Mouse (Mus musculus) layer of hippocampus, adult 2 months (tissue): ENCODE data around the gene Scnm1. TPM values are rescaled to one million over a fixed set of nuclear protein-coding genes. Genes with fewer than 3 reads are reported as not detected.
"Not testable (repeated sequence)": the region's sequence is repeated elsewhere in the genome, so short reads cannot be mapped to it uniquely, and the experiment has no call there.

Experiments used
- DNase-seq, 2 experiments: peaks; one replicate each; pipeline ENCODE4 v3.0.0; 2022; ENCODE audit warnings: low spot score in 2 of 2
- H3K27ac ChIP-seq: fragments of 200-600 bp; 2 replicates; pipeline ENCODE4 v1.8.1; 2022
- H3K4me3 ChIP-seq: fragments of 200-600 bp; 2 replicates; pipeline ENCODE4 v1.8.1; 2022; ENCODE audit warnings: mild to moderate bottlenecking
- CTCF ChIP-seq: fragments of 200-600 bp; conservative IDR thresholded peaks from 2 replicates; pipeline ENCODE4 v1.8.1; 2022; ENCODE audit warnings: antibody characterized with exemption, mild to moderate bottlenecking, moderate library complexity
- microRNA-seq, 2 experiments: library from miRNA; unstranded; fragments of <30 nt; microRNA quantifications; one replicate each; pipeline ENCODE4 v1.2.0; 2021
- total RNA-seq, 2 experiments: library from RNA; stranded (reverse); gene quantifications; 2 replicates each; pipeline ENCODE4 v1.2.3; 2021

Scnm1 gene
- total RNA-seq, 2 experiments from 2014 or later = 50.4 to 57.5 TPM

- TF ChIP-seq CTCF = no peak
- no peak for DNase-seq
- H3K4me3 ChIP-seq = no peak overlapping the region
- no peak overlapping the region for H3K27ac ChIP-seq
Observed at GRCm38 (mm10) chr3:95112760-95113159, 21.1 kb downstream of the Scnm1 start.

DNA sequence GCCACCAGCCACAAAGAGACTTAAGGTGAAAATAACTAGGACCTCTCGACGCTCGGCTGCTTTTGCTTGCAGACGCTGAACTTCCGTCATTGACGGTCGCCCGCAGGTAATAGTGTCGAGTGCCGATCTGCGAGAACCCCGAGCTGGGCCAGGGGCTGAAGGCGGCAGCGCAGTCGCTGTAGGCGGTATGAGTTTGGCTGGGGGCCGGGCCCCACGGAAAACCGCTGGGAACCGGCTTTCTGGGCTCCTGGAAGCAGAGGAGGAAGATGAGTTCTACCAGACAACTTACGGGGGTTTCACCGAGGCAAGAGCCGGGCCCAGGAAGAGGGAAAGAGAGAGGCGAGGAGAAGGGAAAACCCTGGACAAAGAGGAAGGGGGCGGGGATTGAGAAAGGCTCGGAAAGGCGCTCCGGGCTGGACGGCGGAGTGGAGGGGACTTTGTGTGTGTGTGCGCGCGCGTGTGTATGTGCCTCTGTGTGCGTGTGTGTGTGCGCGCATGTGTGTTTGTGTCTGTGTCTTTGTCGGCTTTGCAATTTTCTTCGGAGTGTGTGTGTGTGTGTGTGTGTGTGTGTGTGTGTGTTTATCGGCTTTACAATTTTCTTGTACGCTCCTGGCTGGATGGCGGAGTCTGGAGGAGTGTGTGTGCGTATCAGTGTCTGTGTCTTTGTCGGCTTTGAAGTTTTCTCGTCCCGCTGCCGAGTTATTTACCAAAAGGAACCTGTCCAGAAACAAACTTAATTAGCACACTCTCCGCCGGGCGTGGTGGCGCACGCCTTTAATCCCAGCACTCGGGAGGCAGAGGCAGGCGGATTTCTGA lies 22.7 kb downstream of the Scnm1 start, which contains the start of gene Vps72:
Gene Vps72, plus strand, starts transcription at position 112 of the 816 bp plus-strand sequence.
- H3K4me3 ChIP-seq = peak within 1 kb of the TSS; percentile 86
- peak within 1 kb of the TSS; percentile 92 for H3K27ac ChIP-seq
- peak; percentile 86 to 91 for DNase-seq
- TF ChIP-seq CTCF = no peak

DNA sequence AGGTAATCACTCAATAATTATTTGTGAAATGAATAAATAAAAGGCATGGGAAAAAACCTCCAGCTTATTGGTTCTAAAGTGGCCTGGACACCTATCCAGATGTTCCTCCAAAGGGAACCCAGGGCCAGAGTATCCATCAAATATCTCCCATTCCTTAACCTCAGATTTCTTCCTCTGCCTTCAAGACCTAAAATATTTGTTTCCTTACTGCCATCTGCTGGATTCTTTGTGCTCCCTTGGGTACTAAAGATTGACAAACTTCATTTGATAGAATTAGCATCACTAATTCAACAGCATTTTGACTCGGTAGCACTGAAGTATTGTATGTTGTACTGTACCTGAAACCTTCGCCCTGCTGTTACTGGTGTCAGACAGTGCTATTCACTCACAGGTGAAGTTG lies 25.9 kb downstream of the Scnm1 start:
- Histone ChIP-seq H3K4me3 (no peak overlapping the region), H3K27ac (no peak overlapping the region)
- DNase-seq = no peak
- TF ChIP-seq CTCF = peak; percentile 73

DNA sequence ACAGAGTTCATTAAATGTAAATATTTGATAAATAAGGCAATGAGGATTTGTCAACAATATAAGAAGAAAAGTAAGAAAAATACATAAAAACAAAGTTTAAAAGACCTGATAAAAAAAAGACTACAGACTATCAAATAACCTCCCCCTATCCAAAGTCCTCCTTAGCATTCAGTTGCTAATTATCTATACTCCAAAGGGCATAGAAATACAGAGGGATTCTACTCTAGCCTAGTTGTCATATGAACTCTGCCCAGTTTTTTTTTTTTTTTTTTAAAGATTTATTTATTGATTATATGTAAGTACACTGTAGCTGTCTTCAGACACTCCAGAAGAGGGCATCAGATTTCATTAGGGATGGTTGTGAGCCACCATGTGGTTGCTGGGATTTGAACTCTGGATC lies 26.5 kb downstream of the Scnm1 start:
- H3K4me3 ChIP-seq = peak overlapping the region; percentile 88
- DNase-seq = not testable (repeated sequence)
- peak overlapping the region; percentile 81 for H3K27ac ChIP-seq

GRCm38 (mm10) chr3:95106338-95107117 lies 27.3 kb downstream of the Scnm1 start, which contains the start of gene Pip5k1a:
Gene Pip5k1a, minus strand, starts transcription at chr3:95106930.
- H3K4me3 ChIP-seq = peak within 1 kb of the TSS; percentile 88
- H3K27ac ChIP-seq = peak within 1 kb of the TSS; percentile 96
- peak; percentile 97 to 98 for DNase-seq
- TF ChIP-seq CTCF = peak; percentile 54

- DNase-seq = no peak
- TF ChIP-seq CTCF = no peak
- Histone ChIP-seq H3K4me3 (peak overlapping the region; percentile 88), H3K27ac (peak overlapping the region; percentile 96)
Observed at GRCm38 (mm10) chr3:95105586-95106337, 28.0 kb downstream of the Scnm1 start.

DNA sequence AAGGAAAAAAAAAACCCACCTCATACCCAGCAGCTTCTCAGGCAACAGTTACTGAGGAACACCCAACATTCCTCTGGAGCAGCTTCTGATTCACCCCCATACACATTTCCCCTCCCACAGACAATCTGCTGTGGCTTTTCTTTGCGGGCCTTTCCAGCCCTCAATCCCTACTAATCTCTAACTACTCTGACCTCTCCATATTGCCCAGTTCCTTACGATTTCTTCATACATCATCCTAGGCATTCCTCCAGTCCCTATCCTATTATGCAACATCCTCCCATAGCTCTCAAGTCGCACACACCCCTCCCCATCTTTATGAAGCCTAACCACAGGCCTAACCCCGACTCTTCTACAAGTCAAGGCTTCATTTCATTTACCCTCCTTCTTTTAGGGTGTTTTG lies 28.7 kb downstream of the Scnm1 start:
- Histone ChIP-seq H3K27ac (peak overlapping the region; percentile 96), H3K4me3 (peak overlapping the region; percentile 88)
- TF ChIP-seq CTCF = no peak
- peak; percentile 74 to 78 for DNase-seq

- H3K4me3 ChIP-seq = no peak overlapping the region
- no peak for TF ChIP-seq CTCF
- DNase-seq = no peak
- H3K27ac ChIP-seq = no peak overlapping the region
Observed at GRCm38 (mm10) chr3:95100854-95101253, 33.0 kb downstream of the Scnm1 start.

GRCm38 (mm10) chr3:95088071-95088470 lies 45.7 kb downstream of the Scnm1 start:
- no peak overlapping the region for H3K4me3 ChIP-seq
- no peak for DNase-seq
- peak overlapping the region; percentile 28; the same call in 1 of the 2 replicates for H3K27ac ChIP-seq
- no peak for TF ChIP-seq CTCF

Small RNAs within 50 kb of the gene (microRNA-seq; reads per million reads assigned to microRNA genes)
- 0 reads per million in 2 experiments for gene Mir8099-1

Other genes starting within 250 kb of the Scnm1 start
- gene Psmb4, start 247.1 kb downstream of the Scnm1 start, total RNA-seq = 100 to 1,000 TPM; 272 to 281 TPM
- gene Selenbp1, start 201.0 kb downstream of the Scnm1 start, total RNA-seq = 10 to 100 TPM; 10.3 to 10.5 TPM
- 10 to 100 TPM; 23.9 to 24.6 TPM for gene Rfx5, start 179.9 kb downstream of the Scnm1 start, total RNA-seq
- gene Pi4kb, start 159.3 kb downstream of the Scnm1 start, total RNA-seq = 10 to 100 TPM; 58.7 to 64.4 TPM
- 10 to 100 TPM; 26.2 to 26.6 TPM for gene Zfp687, start 118.6 kb downstream of the Scnm1 start, total RNA-seq
- 100 to 1,000 TPM; 158 to 160 TPM for gene Psmd4, start 91.4 kb downstream of the Scnm1 start, total RNA-seq
- gene Pip5k1a, start 27.1 kb downstream of the Scnm1 start, total RNA-seq = 10 to 100 TPM; 64.1 to 71.0 TPM
- 10 to 100 TPM; 43.5 to 46.1 TPM for gene Vps72, start 23.0 kb downstream of the Scnm1 start, total RNA-seq
- gene Tmod4, start 9.5 kb downstream of the Scnm1 start, total RNA-seq = under 1 TPM in 1 of 2 experiments, not detected in 1; 0.71 TPM
- gene Lysmd1, start 77 bp upstream of the Scnm1 start, total RNA-seq = 10 to 100 TPM; 16.4 to 16.7 TPM
- 1 to 10 TPM; 2.5 to 2.7 TPM for gene Tnfaip8l2, start 8.3 kb upstream of the Scnm1 start, total RNA-seq
- gene Sema6c, start 26.4 kb upstream of the Scnm1 start, total RNA-seq = 10 to 100 TPM; 33.9 to 46.6 TPM
- gene Gabpb2, start 83.9 kb upstream of the Scnm1 start, total RNA-seq = 10 to 100 TPM; 15.4 to 20.0 TPM
- gene Cdc42se1, start 94.7 kb upstream of the Scnm1 start, total RNA-seq = 10 to 100 TPM; 67.5 to 77.5 TPM
- 100 to 1,000 TPM; 287 to 294 TPM for gene Mllt11, start 98.2 kb upstream of the Scnm1 start, total RNA-seq
- under 1 TPM; 0.25 to 0.54 TPM for gene Gm128, start 107.6 kb upstream of the Scnm1 start, total RNA-seq
- under 1 TPM; 0.37 to 0.69 TPM for gene Bnipl, start 117.2 kb upstream of the Scnm1 start, total RNA-seq
- 10 to 100 TPM; 19.1 to 22.7 TPM for gene Mindy1, start 147.3 kb upstream of the Scnm1 start, total RNA-seq
- 10 to 100 TPM; 22.0 to 22.4 TPM for gene Prune1, start 148.1 kb upstream of the Scnm1 start, total RNA-seq
- gene Anxa9, start 173.2 kb upstream of the Scnm1 start, total RNA-seq = 1 to 10 TPM; 1.5 TPM
- 10 to 100 TPM; 53.1 to 63.3 TPM for gene Cers2, start 180.8 kb upstream of the Scnm1 start, total RNA-seq
- 10 to 100 TPM; 37.7 to 39.2 TPM for gene Setdb1, start 223.2 kb upstream of the Scnm1 start, total RNA-seq